Mouse (Mus musculus) heart, embryonic 13.5 days (tissue): Measurements from ENCODE around the gene Rerg. TPM values are rescaled to one million over a fixed set of nuclear protein-coding genes. Genes with fewer than 3 reads are reported as not detected.
A peak's percentile ranks its signal among the peaks of the same experiment; 100 is the strongest.

ENCODE experiments used
- ATAC-seq: fragments of 200-750 bp; cut with Nextera tagmentation; 2 replicates; pipeline ENCODE4 v1.8.0; 2017; ENCODE audit warnings: moderate TSS enrichment; ENCODE audit not compliant: insufficient number of reproducible peaks, low FRiP score, low TSS enrichment; ENCODE audit errors: extremely low read depth
- H3K27ac ChIP-seq: fragments of 300-500 bp; sonication (generic); replicated peaks from 2 replicates; pipeline ENCODE4 v1.5.1; 2015; ENCODE audit warnings: moderate library complexity, mild to moderate bottlenecking, inconsistent platforms
- H3K27me3 ChIP-seq: fragments of 300-500 bp; sonication (generic); replicated peaks from 2 replicates; pipeline ENCODE4 v1.6.1; 2015; ENCODE audit warnings: mild to moderate bottlenecking, inconsistent platforms
- H3K36me3 ChIP-seq: fragments of 300-500 bp; sonication (generic); 2 replicates; pipeline ENCODE4 v1.6.1; 2015; ENCODE audit warnings: mild to moderate bottlenecking, inconsistent platforms
- H3K4me1 ChIP-seq: fragments of 300-500 bp; sonication (generic); 2 replicates; pipeline ENCODE4 v1.6.1; 2015; ENCODE audit warnings: inconsistent platforms
- H3K4me2 ChIP-seq: fragments of 300-500 bp; sonication (generic); 2 replicates; pipeline ENCODE4 v1.6.1; 2015; ENCODE audit warnings: inconsistent platforms, mild to moderate bottlenecking, moderate library complexity
- H3K4me3 ChIP-seq: fragments of 300-500 bp; sonication (generic); 2 replicates; pipeline ENCODE4 v1.5.1; 2015; ENCODE audit warnings: moderate library complexity, mild to moderate bottlenecking, inconsistent platforms
- H3K9ac ChIP-seq: fragments of 300-500 bp; sonication (generic); 2 replicates; pipeline ENCODE4 v1.6.1; 2015; ENCODE audit warnings: inconsistent platforms, mild to moderate bottlenecking, moderate library complexity
- H3K9me3 ChIP-seq: fragments of 300-500 bp; sonication (generic); 2 replicates; pipeline ENCODE4 v1.6.1; 2016; ENCODE audit warnings: inconsistent platforms
- WGBS: fragments of 180-500 bp; shearing (Covaris S2); methylation state at CpG from one replicate; pipeline ENCODE4 v1.1.7; 2015; ENCODE audit warnings: mixed read lengths; 5-methylcytosine and 5-hydroxymethylcytosine counted together
- polyA plus RNA-seq: library from polyadenylated mRNA; unstranded; fragments of >200 nt; fragmentation: Nextera tagmentation; extraction: Ambion mirVana; gene quantifications from 2 replicates; pipeline ENCODE4 v1.2.1, GENCODE M21; 2015

Gene Rerg
- polyA plus RNA-seq, 1 experiment from 2014 or later: 5.2 TPM

DNA sequence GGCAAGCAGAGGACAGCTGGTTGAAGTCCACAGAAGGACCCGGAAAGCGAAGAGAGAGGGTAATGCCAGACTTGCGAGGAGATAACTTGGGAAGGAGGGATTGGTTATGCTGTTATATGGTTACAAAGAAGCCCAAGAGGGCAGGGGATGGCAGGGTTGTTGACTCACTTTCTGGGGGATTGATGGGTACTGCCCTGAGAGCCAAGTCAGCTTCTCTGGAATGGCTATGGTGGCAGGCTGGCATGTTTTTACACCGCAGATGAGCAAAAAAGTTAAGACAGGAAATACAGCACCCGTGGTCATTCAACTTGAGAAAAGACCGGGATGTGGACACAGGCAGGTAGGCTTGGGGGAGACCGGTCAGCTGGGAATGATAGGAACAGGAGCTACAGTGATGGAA, 7.8 kb downstream of the Rerg start:
- ATAC-seq: no peak
- 89% methylated on average over 7 of the region's 7 CpGs for WGBS
- H3K9ac ChIP-seq: no peak overlapping the region

DNA sequence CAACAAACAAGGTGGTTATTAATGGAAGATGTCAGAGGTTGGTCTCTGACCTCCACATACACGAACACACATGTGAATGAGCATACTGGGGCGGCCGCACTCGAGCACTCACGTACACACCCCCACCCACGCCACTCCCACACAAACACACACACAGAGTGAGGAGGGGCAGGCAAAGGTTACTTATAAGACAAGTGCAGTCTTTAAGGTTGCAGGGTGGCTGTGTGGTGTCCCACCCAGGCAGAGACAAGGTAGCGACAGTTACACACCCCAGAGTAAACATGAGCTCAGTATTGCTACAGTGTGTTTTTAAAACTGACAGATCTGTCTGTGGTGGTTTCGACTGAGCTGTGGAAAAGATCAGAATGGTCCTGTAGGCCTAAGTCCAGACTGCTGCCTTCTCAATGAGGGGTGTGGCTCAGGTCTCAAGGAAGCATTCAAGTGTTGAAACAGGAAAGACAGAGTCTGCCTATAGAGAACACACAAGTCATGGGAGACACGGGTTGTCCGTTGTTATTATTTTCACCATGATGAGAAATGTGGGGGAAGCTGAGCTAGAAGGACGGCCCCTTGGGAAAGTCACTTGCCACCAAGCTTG, 8.7 kb downstream of the Rerg start:
- Histone ChIP-seq H3K4me3 (no peak overlapping the region), H3K36me3 (no peaks in the 10 kb centered on the region), H3K9ac (no peak overlapping the region), H3K9me3 (no peaks in the 10 kb centered on the region), H3K4me2 (no peak overlapping the region), H3K27me3 (no peaks in the 10 kb centered on the region), H3K27ac (no peak overlapping the region), H3K4me1 (peaks cover 2% of the 10 kb centered on the region; the same call in 1 of the 2 replicates)
- ATAC-seq: no peak
- 77% methylated on average over 11 of the region's 11 CpGs for WGBS

More for the DNA sequence above, 7.8 kb downstream of the Rerg start:
- no peaks in the 10 kb centered on the region for H3K36me3 ChIP-seq
- no peaks in the 10 kb centered on the region for H3K4me1 ChIP-seq
- no peaks in the 10 kb centered on the region for H3K27me3 ChIP-seq
- H3K4me3 ChIP-seq: no peak overlapping the region
- H3K27ac ChIP-seq: no peak overlapping the region
- H3K9me3 ChIP-seq: no peaks in the 10 kb centered on the region
- H3K4me2 ChIP-seq: no peak overlapping the region

DNA sequence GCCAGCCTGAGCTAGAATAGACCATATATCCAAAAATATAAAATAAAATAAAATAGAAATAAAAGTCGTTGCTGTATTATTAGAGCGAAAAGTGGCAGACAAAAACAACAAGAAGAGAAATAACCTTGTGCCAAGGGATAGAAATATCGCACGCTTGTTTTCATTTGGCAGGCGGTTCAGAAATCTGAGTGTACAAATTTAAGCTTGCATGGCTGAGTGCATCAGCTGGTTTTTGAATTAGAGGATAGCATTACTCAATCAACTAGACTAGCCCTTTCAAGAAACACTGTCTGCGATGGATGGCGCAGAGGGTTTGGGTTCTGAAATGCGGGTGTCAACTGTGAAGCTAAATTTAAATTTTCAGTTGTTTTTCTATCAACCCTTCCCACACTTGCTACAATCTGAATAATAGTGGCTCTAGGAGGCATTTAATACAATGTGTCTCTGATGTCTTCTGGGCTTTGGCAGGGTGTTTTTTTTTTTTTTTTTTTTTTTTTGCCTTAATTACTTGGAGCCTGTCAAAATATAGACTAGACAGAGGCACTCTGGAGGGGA, 10.8 kb downstream of the Rerg start:
- H3K4me3 ChIP-seq: no peak overlapping the region
- 85% methylated on average over 8 of the region's 8 CpGs for WGBS
- no peak overlapping the region for H3K4me2 ChIP-seq
- H3K36me3 ChIP-seq: no peaks in the 10 kb centered on the region
- H3K27ac ChIP-seq: no peak overlapping the region
- peaks cover 11% of the 10 kb centered on the region for H3K4me1 ChIP-seq
- H3K9me3 ChIP-seq: no peaks in the 10 kb centered on the region
- no peak for ATAC-seq
- H3K9ac ChIP-seq: no peak overlapping the region
- no peaks in the 10 kb centered on the region for H3K27me3 ChIP-seq

- H3K36me3 ChIP-seq: no peaks in the 10 kb centered on the region
- H3K4me1 ChIP-seq: peaks cover 11% of the 10 kb centered on the region
- 59% methylated on average over 11 of the region's 11 CpGs for WGBS
- no peak overlapping the region for H3K27ac ChIP-seq
- no peak overlapping the region for H3K9ac ChIP-seq
- no peaks in the 10 kb centered on the region for H3K9me3 ChIP-seq
- no peak overlapping the region for H3K4me2 ChIP-seq
- 0 out of 2 replicates have a peak, but pooled peaks cover 3% of the 10 kb centered on the region for H3K27me3 ChIP-seq
- no peak overlapping the region for H3K4me3 ChIP-seq
- no peak for ATAC-seq
These were observed 13.7 kb downstream of the Rerg start for GRCm38 (mm10) chr6:137156437-137157219.

DNA sequence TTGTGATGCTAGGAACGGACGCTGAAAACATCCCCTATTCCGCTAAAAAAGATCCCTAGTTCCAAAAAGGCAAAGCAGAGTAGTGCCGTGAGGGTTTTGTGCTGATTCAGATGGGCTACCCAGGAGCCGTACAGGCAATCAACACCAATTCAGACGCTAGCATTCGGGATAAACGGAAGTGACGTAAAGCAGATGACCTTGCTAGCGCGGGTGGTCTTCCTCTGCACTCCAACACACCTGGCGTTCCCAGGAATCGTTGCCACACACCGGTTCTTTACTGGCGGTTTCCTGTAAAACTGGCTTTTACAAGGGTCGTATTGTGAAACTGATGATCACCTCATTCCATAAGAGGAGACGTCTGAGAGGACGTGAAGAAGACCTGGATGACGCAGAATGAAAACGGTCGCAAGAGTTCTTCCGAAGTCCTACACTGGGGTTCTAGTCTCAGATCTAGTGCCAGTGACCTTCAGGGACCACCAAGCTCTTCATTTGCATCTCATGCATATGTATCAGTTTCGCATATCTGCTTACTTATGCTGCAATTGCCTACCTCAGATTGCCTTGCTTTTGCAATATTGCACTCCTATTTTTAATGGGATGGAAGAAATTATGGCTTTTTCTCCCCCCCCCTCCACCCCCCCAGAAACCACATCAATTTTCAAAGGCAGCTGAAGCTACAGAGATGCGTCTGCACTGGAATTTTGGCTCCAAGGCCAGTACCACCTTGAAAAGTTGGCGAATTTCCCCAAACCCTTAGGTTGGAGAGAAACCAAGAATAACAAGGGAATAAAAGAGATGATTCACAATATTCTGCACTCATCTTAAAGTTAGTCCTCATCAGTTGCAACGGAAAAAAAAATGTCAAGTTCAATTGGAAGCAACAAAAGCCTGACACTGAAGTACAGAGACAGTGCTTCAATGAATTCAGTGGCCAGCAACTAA, 14.8 kb downstream of the Rerg start:
- 0 out of 2 replicates have a peak, but pooled peaks cover 3% of the 10 kb centered on the region for H3K27me3 ChIP-seq
- no peak overlapping the region for H3K27ac ChIP-seq
- ATAC-seq: no peak
- peaks cover 11% of the 10 kb centered on the region for H3K4me1 ChIP-seq
- peak overlapping the region; percentile 38 for H3K4me2 ChIP-seq
- WGBS: 55% methylated on average over 26 of the region's 26 CpGs
- H3K36me3 ChIP-seq: no peaks in the 10 kb centered on the region
- no peak overlapping the region for H3K9ac ChIP-seq
- no peaks in the 10 kb centered on the region for H3K9me3 ChIP-seq
- 0 out of 2 replicates have a peak overlapping the region, but pooled peaks have one; percentile 5 for H3K4me3 ChIP-seq

GRCm38 (mm10) chr6:137153021-137153420, 17.3 kb downstream of the Rerg start:
- 78% methylated on average over 14 of the region's 14 CpGs for WGBS
- no peak for ATAC-seq
- H3K4me3 ChIP-seq: no peak overlapping the region
- no peak overlapping the region for H3K9ac ChIP-seq
- no peak overlapping the region for H3K27ac ChIP-seq
- H3K36me3 ChIP-seq: no peaks in the 10 kb centered on the region
- no peaks in the 10 kb centered on the region for H3K9me3 ChIP-seq
- H3K4me1 ChIP-seq: peaks cover 11% of the 10 kb centered on the region
- H3K27me3 ChIP-seq: 0 out of 2 replicates have a peak, but pooled peaks cover 3% of the 10 kb centered on the region
- no peak overlapping the region for H3K4me2 ChIP-seq

DNA sequence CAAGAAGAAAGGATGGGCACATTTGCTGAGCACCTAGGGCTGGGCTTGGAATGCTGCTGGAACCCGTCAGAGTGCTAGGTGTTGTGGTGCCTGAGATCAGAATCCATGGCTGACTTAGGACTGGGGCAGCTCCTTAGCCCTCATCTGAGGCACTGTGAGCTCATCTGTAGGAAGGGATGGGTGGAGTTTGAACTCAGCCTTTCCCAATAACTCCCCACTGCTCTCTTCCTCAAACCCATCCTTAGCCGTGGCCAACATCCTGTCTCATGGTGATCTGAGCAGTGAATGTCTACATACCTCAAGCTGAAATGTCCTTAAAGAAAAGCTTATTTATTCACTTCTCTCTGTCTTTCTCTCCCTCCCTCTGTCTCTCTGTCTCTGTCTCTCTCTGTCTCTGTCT, 19.3 kb downstream of the Rerg start:
- ATAC-seq: no peak
- Histone ChIP-seq H3K9me3 (no peaks in the 10 kb centered on the region), H3K4me3 (no peak overlapping the region)

GRCm38 (mm10) chr6:137149833-137150232, 20.5 kb downstream of the Rerg start:
- Histone ChIP-seq H3K9me3 (no peaks in the 10 kb centered on the region), H3K4me1 (peaks cover 13% of the 10 kb centered on the region), H3K27ac (no peak overlapping the region), H3K4me3 (no peak overlapping the region), H3K27me3 (0 out of 2 replicates have a peak, but pooled peaks cover 3% of the 10 kb centered on the region), H3K9ac (no peak overlapping the region), H3K36me3 (no peaks in the 10 kb centered on the region), H3K4me2 (no peak overlapping the region)
- ATAC-seq: no peak
- 83% methylated on average over 4 of the region's 4 CpGs for WGBS

More for the DNA sequence above, 19.3 kb downstream of the Rerg start:
- WGBS: 79% methylated on average over 2 of the region's 2 CpGs
- no peak overlapping the region for H3K9ac ChIP-seq
- 0 out of 2 replicates have a peak, but pooled peaks cover 3% of the 10 kb centered on the region for H3K27me3 ChIP-seq
- no peaks in the 10 kb centered on the region for H3K36me3 ChIP-seq
- H3K4me1 ChIP-seq: peaks cover 5% of the 10 kb centered on the region
- H3K4me2 ChIP-seq: no peak overlapping the region
- H3K27ac ChIP-seq: no peak overlapping the region

DNA sequence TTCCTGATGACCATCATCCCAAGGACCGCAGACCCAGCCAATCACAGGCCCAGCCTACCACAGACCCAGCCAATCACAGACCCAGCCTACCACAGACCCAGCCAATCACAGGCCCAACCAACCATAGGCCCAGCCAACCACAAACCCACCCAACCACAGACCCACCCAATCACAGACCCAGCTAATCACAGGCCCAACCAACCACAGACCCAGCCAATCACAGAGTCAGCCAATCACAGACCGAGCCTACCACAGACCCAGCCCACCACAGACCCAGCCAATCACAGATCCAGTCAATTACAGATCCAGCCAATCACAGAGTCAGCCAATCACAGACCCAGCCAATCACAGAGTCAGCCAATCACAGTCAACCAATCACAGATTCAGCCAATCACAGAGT, 23.4 kb downstream of the Rerg start:
- H3K36me3 ChIP-seq: no peaks in the 10 kb centered on the region
- H3K27ac ChIP-seq: no peak overlapping the region
- no peaks in the 10 kb centered on the region for H3K9me3 ChIP-seq
- WGBS: 93% methylated on average over 2 of the region's 2 CpGs
- H3K4me3 ChIP-seq: no peak overlapping the region
- H3K27me3 ChIP-seq: no peaks in the 10 kb centered on the region
- H3K4me1 ChIP-seq: peaks cover 31% of the 10 kb centered on the region
- H3K9ac ChIP-seq: no peak overlapping the region
- ATAC-seq: no peak
- no peak overlapping the region for H3K4me2 ChIP-seq

GRCm38 (mm10) chr6:137145611-137146010, 24.7 kb downstream of the Rerg start:
- WGBS: 67% methylated on average over 11 of the region's 11 CpGs

More at GRCm38 (mm10) chr6:137145611-137146010, 24.7 kb downstream of the Rerg start:
- H3K9ac ChIP-seq: no peak overlapping the region
- peak overlapping the region; percentile 44 for H3K27ac ChIP-seq
- H3K4me3 ChIP-seq: no peak overlapping the region
- no peaks in the 10 kb centered on the region for H3K27me3 ChIP-seq
- ATAC-seq: no peak
- no peak overlapping the region for H3K4me2 ChIP-seq
- H3K9me3 ChIP-seq: no peaks in the 10 kb centered on the region
- peaks cover 44% of the 10 kb centered on the region for H3K4me1 ChIP-seq
- no peaks in the 10 kb centered on the region for H3K36me3 ChIP-seq
